Mouse (Mus musculus) megakaryocyte, embryonic 14.5 days (primary cell): ENCODE measurements around the gene E030030I06Rik.
"Not testable (repeated sequence)": the region's sequence is repeated elsewhere in the genome, so short reads cannot be mapped to it uniquely, and the experiment has no call there.

Experiments
- FLI1 ChIP-seq: IDR thresholded peaks from 2 replicates; pipeline ENCODE4 v1.6.1; 2012; ENCODE audit warnings: low read length, inconsistent platforms, mixed read lengths
- GATA1 ChIP-seq: IDR thresholded peaks from 3 replicates; pipeline ENCODE4 v1.6.1; 2012; ENCODE audit warnings: mixed read lengths, low read length, inconsistent platforms, borderline replicate concordance

DNA sequence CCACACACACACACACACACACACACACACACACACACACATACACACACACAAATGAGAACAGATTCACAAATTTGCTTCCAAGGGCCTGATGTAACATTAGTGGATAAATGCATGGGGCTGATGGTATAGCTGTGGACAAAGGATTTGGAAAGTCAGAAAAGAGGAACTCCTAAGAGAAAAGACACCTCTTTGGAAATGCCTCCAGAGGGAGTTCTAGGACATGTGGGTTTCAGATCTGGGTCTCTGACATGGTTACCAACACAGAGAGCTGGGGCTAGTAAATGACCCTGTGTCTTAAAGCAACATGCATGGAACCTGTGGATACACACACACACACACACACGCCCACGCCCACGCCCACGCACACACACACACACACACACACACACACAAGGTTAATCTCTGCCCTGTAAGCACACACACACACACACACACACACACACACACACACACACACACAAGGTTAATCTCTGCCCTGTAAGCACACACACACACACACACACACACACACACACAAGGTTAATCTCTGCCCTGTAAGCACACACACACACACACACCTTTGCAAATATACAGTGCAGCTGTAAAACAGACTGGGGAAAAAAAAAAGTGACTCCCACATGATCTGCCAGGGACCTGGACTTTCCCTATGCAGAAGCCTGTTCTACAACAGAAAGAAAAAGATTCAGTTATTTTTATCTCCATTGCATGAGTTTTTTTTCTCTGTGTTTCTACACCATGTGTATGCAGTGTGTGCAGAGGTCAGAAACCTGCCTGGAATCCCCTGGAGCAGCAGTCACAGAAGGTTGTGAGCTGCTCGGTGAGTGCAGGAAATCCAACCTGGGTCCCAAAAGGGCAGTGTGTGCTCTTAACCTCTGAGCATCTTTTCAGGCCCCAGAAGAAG, 23.6 kb upstream of the E030030I06Rik start:
- not testable (repeated sequence) for TF ChIP-seq GATA1, FLI1
